Mouse (Mus musculus) megakaryocyte, embryonic 14.5 days (primary cell): ENCODE measurements around the gene Mrps18c.

Source experiments
- FLI1 ChIP-seq: IDR thresholded peaks from 2 replicates; pipeline ENCODE4 v1.6.1; 2012; ENCODE audit warnings: low read length, inconsistent platforms, mixed read lengths
- GATA1 ChIP-seq: IDR thresholded peaks from 3 replicates; pipeline ENCODE4 v1.6.1; 2012; ENCODE audit warnings: mixed read lengths, low read length, inconsistent platforms, borderline replicate concordance

DNA sequence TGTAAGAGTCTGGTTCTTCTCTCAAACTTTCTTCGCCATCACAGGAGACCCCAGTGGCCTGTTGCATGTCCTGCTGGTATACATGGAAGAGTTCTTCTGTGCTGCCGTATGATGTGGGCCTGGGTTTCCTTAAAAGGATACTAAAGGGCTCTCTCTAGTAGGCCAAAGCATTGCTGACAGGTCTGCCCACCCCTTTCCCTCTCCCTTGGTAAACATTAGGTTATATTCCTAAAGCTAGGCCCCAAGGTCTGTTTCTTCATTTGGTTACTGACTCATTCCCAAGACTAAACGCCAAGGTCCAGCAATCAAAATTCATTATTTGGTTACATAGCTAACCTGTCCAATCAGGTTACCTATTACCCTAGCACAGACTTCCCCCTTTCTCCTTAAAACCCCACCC, 34.3 kb downstream of the Mrps18c start:
- TF ChIP-seq GATA1 (no peak), FLI1 (no peak)
